Comparison of ENCODE assay signal across 8 mouse cellular contexts in the genomic region with DNA sequence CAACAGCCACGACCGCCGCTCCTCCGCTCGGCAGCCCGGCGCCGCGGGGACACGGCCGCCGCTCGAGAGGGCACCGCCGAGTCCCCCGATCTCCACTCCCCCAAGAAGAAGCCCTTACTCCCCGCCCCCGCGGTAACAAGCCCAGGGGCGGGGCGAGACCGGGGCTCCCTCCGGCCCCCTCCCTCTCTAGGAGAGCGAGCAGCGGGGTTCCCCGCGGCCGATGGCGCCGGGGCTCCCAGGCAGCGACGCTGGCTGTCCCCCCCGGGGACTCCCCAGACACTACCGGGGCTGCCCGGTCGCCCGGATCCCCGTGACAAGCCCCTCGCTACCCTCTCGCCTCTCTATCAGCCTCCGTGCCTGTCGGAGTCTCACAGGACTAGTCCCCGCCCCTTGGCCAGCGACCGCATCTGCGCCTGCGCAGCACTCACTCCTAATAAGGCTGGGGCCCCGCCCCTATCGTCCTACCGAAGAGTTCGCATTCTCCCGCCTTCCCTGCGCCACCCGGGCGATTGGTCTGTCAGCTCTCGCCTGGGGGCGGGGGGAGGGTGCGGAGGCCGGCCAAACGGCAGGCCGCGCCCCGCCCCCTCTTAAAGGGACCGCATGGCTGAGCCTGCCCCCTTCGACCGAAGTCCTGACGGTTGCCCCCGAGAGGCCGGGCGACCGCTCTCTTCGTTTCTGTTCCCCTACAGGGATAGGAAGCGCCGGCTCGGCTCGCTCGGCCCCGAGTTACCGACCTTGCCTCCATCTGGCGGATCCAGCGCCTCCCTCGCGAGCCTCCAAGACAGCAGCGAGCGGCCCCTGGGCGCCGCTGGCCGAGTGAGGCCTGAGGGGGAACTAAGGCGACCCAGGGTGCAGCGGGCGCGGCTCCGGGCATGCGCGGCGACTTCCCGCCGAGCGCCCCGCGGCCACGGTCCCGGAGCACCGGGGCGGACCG. TPM values are rescaled to one million over a fixed set of nuclear protein-coding genes. Genes with fewer than 3 reads are reported as not detected.
DNase-seq lines count a peak whose midpoint lies in the region; ATAC-seq lines count a peak whose summit lies in the region.

A gene (minus strand): TSS at position 780 of the 934 bp plus-strand sequence.

- H3K9me3 ChIP-seq in intestine, embryonic 14.5 days (ENCODE audit: control insufficient read depth, low read length): no peaks in the 10 kb centered on the region

- H3K36me3 ChIP-seq in intestine, embryonic 14.5 days (ENCODE audit: control insufficient read depth, insufficient read depth, low read length): no peaks in the 10 kb centered on the region

- H3K27me3 ChIP-seq in intestine, embryonic 14.5 days (replicated peaks; ENCODE audit: control insufficient read depth, insufficient read depth, low read length): no peaks in the 10 kb centered on the region

- intact Hi-C loops in left cerebral cortex, postnatal 14 days (cut with DNase I): no loop called here

- H3K4me1 ChIP-seq in intestine, embryonic 14.5 days (replicated peaks; ENCODE audit: control insufficient read depth, insufficient read depth, low read length): peaks cover 12% of the 10 kb centered on the region

- peak within 1 kb of the TSS; percentile 94 for H3K4me3 ChIP-seq in intestine, embryonic 14.5 days (ENCODE audit: low read depth, low read length)

- H3K9ac ChIP-seq in intestine, embryonic 14.5 days (ENCODE audit: low read length): peak within 1 kb of the TSS; percentile 91

- ATAC-seq in intestine, embryonic 14.5 days (replicated peaks; ENCODE audit: low FRiP score, low TSS enrichment, low read depth): peak; percentile 91

- peak; percentile 99 for DNase-seq in adrenal gland, adult 18-20 months (ENCODE audit: low spot score in 2 of 2)
- DNase-seq in embryo, embryonic 11 days: peak; percentile 100
- DNase-seq in gastrocnemius, postnatal 25 days: peak; percentile 100
- DNase-seq in intestine, embryonic 14.5 days (ENCODE audit: low spot score): peak; percentile 99
- peak; percentile 100 for DNase-seq in left cerebral cortex, postnatal 14 days (ENCODE audit: low spot score in 2 of 2)
- DNase-seq in mesoderm, embryonic 11.5 days (ENCODE audit: low read depth, low spot score): peak; percentile 100
- peak; percentile 100 for DNase-seq in right cerebral cortex, postnatal 36 days (ENCODE audit: low spot score in 2 of 2)
- peak; percentile 100 for DNase-seq in yolk sac, embryonic 10.5 days (ENCODE audit: low spot score)

- H3K27ac ChIP-seq in intestine, embryonic 14.5 days (ENCODE audit: low read depth): peak within 1 kb of the TSS; percentile 97

- H3K4me2 ChIP-seq in intestine, embryonic 14.5 days (ENCODE audit: low read length): peak within 1 kb of the TSS; percentile 81

- under 1% methylated on average over 99 of the region's 106 CpGs for WGBS in intestine, embryonic 14.5 days

RNA-seq across cellular contexts. Expression of the gene that starts here (rescaled TPM):
- total RNA-seq in adrenal gland, adult 18-20 months (2021): 10 to 100 TPM; 15.6 to 25.4 TPM
- total RNA-seq in gastrocnemius, postnatal 25 days (2021): 10 to 100 TPM in 1 of 2 experiments, 1 to 10 TPM in 1; 9.6 to 13.0 TPM
- polyA plus RNA-seq in intestine, embryonic 14.5 days (2014; fragmentation: Nextera tagmentation; extraction: Ambion mirVana): 11.5 and 14.3 TPM in 2 replicates
- 10 to 100 TPM; 41.6 to 44.7 TPM for total RNA-seq in left cerebral cortex, postnatal 14 days (2021)

Comparison
In these comparisons a context has a peak if more than half of its experiments do, and no peak if none do; other contexts are left out.
1. Peak in every context shown above with its lines: DNase-seq, ATAC-seq, H3K4me3 ChIP-seq and H3K27ac ChIP-seq.